Mouse (Mus musculus): ENCODE measurements around the gene Prss35. TPM values are rescaled to one million over a fixed set of nuclear protein-coding genes. Genes with fewer than 3 reads are reported as not detected.

Prss35 gene
- polyA plus RNA-seq, 1 experiment, result 1.8 TPM

- no peak overlapping the region for H3K27ac ChIP-seq (ENCODE audit: insufficient read depth, low read length)
- TF ChIP-seq POLR2A (IDR thresholded peaks at IDR 0.05; ENCODE audit: extremely low read depth, insufficient read depth, low read length), result no peak
- TF ChIP-seq CTCF (IDR thresholded peaks at IDR 0.05; ENCODE audit: extremely low read depth, insufficient read depth, low read length), result no peak
- H3K4me1 ChIP-seq (ENCODE audit: control insufficient read depth, insufficient read depth, low read length), result no peaks in the 10 kb centered on the region
- H3K4me3 ChIP-seq (ENCODE audit: insufficient read depth, low read length), result no peak overlapping the region
Measured at GRCm38 (mm10) chr9:86710091-86710634, 33.3 kb upstream of the Prss35 start.

- Histone ChIP-seq H3K4me3 (ENCODE audit: insufficient read depth, low read length) (no peak overlapping the region), H3K4me1 (ENCODE audit: control insufficient read depth, insufficient read depth, low read length) (no peaks in the 10 kb centered on the region), H3K27ac (ENCODE audit: insufficient read depth, low read length) (no peak overlapping the region)
- TF ChIP-seq CTCF (IDR thresholded peaks at IDR 0.05; ENCODE audit: extremely low read depth, insufficient read depth, low read length) (no peak), POLR2A (IDR thresholded peaks at IDR 0.05; ENCODE audit: extremely low read depth, insufficient read depth, low read length) (no peak)
Measured at GRCm38 (mm10) chr9:86712648-86713047, 30.8 kb upstream of the Prss35 start.

GRCm38 (mm10) chr9:86714089-86714488 is 29.4 kb upstream of the Prss35 start:
- H3K27ac ChIP-seq (ENCODE audit: insufficient read depth, low read length), result no peak overlapping the region
- H3K4me1 ChIP-seq (ENCODE audit: control insufficient read depth, insufficient read depth, low read length), result no peaks in the 10 kb centered on the region
- TF ChIP-seq POLR2A (IDR thresholded peaks at IDR 0.05; ENCODE audit: extremely low read depth, insufficient read depth, low read length) (no peak), CTCF (IDR thresholded peaks at IDR 0.05; ENCODE audit: extremely low read depth, insufficient read depth, low read length) (no peak)
- H3K4me3 ChIP-seq (ENCODE audit: insufficient read depth, low read length), result no peak overlapping the region

GRCm38 (mm10) chr9:86716540-86716939 is 26.9 kb upstream of the Prss35 start:
- TF ChIP-seq POLR2A (IDR thresholded peaks at IDR 0.05; ENCODE audit: extremely low read depth, insufficient read depth, low read length), result no peak
- no peak overlapping the region for H3K4me3 ChIP-seq (ENCODE audit: insufficient read depth, low read length)
- H3K27ac ChIP-seq (ENCODE audit: insufficient read depth, low read length), result no peak overlapping the region
- H3K4me1 ChIP-seq (ENCODE audit: control insufficient read depth, insufficient read depth, low read length), result no peaks in the 10 kb centered on the region

- no peak overlapping the region for H3K4me3 ChIP-seq (ENCODE audit: insufficient read depth, low read length)
- no peak overlapping the region for H3K27ac ChIP-seq (ENCODE audit: insufficient read depth, low read length)
- no peaks in the 10 kb centered on the region for H3K4me1 ChIP-seq (ENCODE audit: control insufficient read depth, insufficient read depth, low read length)
- TF ChIP-seq POLR2A (IDR thresholded peaks at IDR 0.05; ENCODE audit: extremely low read depth, insufficient read depth, low read length), result no peak
- no peak for TF ChIP-seq CTCF (IDR thresholded peaks at IDR 0.05; ENCODE audit: extremely low read depth, insufficient read depth, low read length)
Measured at GRCm38 (mm10) chr9:86717119-86717518, 26.3 kb upstream of the Prss35 start.

- TF ChIP-seq CTCF (IDR thresholded peaks at IDR 0.05; ENCODE audit: extremely low read depth, insufficient read depth, low read length) (no peak), POLR2A (IDR thresholded peaks at IDR 0.05; ENCODE audit: extremely low read depth, insufficient read depth, low read length) (no peak)
- Histone ChIP-seq H3K4me1 (ENCODE audit: control insufficient read depth, insufficient read depth, low read length) (no peaks in the 10 kb centered on the region), H3K4me3 (ENCODE audit: insufficient read depth, low read length) (no peak overlapping the region), H3K27ac (ENCODE audit: insufficient read depth, low read length) (no peak overlapping the region)
Measured at GRCm38 (mm10) chr9:86720227-86720626, 23.2 kb upstream of the Prss35 start.

- no peak overlapping the region for H3K4me3 ChIP-seq (ENCODE audit: insufficient read depth, low read length)
- TF ChIP-seq POLR2A (IDR thresholded peaks at IDR 0.05; ENCODE audit: extremely low read depth, insufficient read depth, low read length) (no peak), CTCF (IDR thresholded peaks at IDR 0.05; ENCODE audit: extremely low read depth, insufficient read depth, low read length) (no peak)
- no peak overlapping the region for H3K27ac ChIP-seq (ENCODE audit: insufficient read depth, low read length)
- no peaks in the 10 kb centered on the region for H3K4me1 ChIP-seq (ENCODE audit: control insufficient read depth, insufficient read depth, low read length)
Measured at GRCm38 (mm10) chr9:86720794-86721193, 22.7 kb upstream of the Prss35 start.

GRCm38 (mm10) chr9:86725066-86725465 is 18.4 kb upstream of the Prss35 start:
- Histone ChIP-seq H3K4me3 (ENCODE audit: insufficient read depth, low read length) (no peak overlapping the region), H3K27ac (ENCODE audit: insufficient read depth, low read length) (no peak overlapping the region), H3K4me1 (ENCODE audit: control insufficient read depth, insufficient read depth, low read length) (no peaks in the 10 kb centered on the region)
- TF ChIP-seq POLR2A (IDR thresholded peaks at IDR 0.05; ENCODE audit: extremely low read depth, insufficient read depth, low read length) (no peak), CTCF (IDR thresholded peaks at IDR 0.05; ENCODE audit: extremely low read depth, insufficient read depth, low read length) (no peak)

- no peaks in the 10 kb centered on the region for H3K4me1 ChIP-seq (ENCODE audit: control insufficient read depth, insufficient read depth, low read length)
- no peak overlapping the region for H3K4me3 ChIP-seq (ENCODE audit: insufficient read depth, low read length)
- TF ChIP-seq CTCF (IDR thresholded peaks at IDR 0.05; ENCODE audit: extremely low read depth, insufficient read depth, low read length) (no peak), POLR2A (IDR thresholded peaks at IDR 0.05; ENCODE audit: extremely low read depth, insufficient read depth, low read length) (no peak)
- H3K27ac ChIP-seq (ENCODE audit: insufficient read depth, low read length), result no peak overlapping the region
Measured at GRCm38 (mm10) chr9:86725604-86726380, 17.7 kb upstream of the Prss35 start.

- Histone ChIP-seq H3K4me1 (ENCODE audit: control insufficient read depth, insufficient read depth, low read length) (no peaks in the 10 kb centered on the region), H3K4me3 (ENCODE audit: insufficient read depth, low read length) (no peak overlapping the region), H3K27ac (ENCODE audit: insufficient read depth, low read length) (no peak overlapping the region)
- TF ChIP-seq CTCF (IDR thresholded peaks at IDR 0.05; ENCODE audit: extremely low read depth, insufficient read depth, low read length) (no peak), POLR2A (IDR thresholded peaks at IDR 0.05; ENCODE audit: extremely low read depth, insufficient read depth, low read length) (no peak)
Measured at GRCm38 (mm10) chr9:86726381-86726720, 17.1 kb upstream of the Prss35 start.
